Mouse (Mus musculus) liver, embryonic 14.5 days (tissue): ENCODE results near the gene Alg2. TPM values are rescaled to one million over a fixed set of nuclear protein-coding genes. Genes with fewer than 3 reads are reported as not detected.

ENCODE experiments used
- ATAC-seq: fragments of 200-750 bp; cut with Nextera tagmentation; 2 replicates; pipeline ENCODE4 v1.8.0; 2017; ENCODE audit warnings: moderate number of reproducible peaks, mild to moderate bottlenecking, moderate library complexity; ENCODE audit not compliant: insufficient read depth
- DNase-seq, 3 experiments: peaks; one replicate each; pipeline ENCODE4 v3.0.0-alpha.2; 2012 to 2013; ENCODE audit warnings: low read depth in 3 of 3, low spot score in 3 of 3
- H3K27ac ChIP-seq: fragments of 300-500 bp; sonication (generic); 2 replicates; pipeline ENCODE4 v1.5.1; 2014; ENCODE audit warnings: moderate library complexity, mild to moderate bottlenecking, control low read depth, inconsistent platforms
- H3K27me3 ChIP-seq: fragments of 300-500 bp; sonication (generic); 2 replicates; pipeline ENCODE4 v1.6.1; 2014; ENCODE audit warnings: mild to moderate bottlenecking, low read length, moderate library complexity; ENCODE audit not compliant: control insufficient read depth, insufficient read depth
- H3K36me3 ChIP-seq: fragments of 300-500 bp; sonication (generic); replicated peaks from 2 replicates; pipeline ENCODE4 v1.6.1; 2014; ENCODE audit warnings: low read depth; ENCODE audit not compliant: control insufficient read depth, insufficient read depth
- H3K4me1 ChIP-seq, 2 experiments: fragments of 200-500 bp in 1 of 2; fragments of 300-500 bp in 1 of 2; sonication (generic) in 1 of 2; replicated peaks; 2 replicates each; pipeline ENCODE4 v1.6.1; 2012 to 2014; ENCODE audit warnings: antibody characterized with exemption in 1 of 2, inconsistent platforms in 1 of 2, low read length in 1 of 2; ENCODE audit not compliant: control insufficient read depth in 2 of 2, insufficient read depth in 2 of 2
- H3K4me2 ChIP-seq: fragments of 300-500 bp; sonication (generic); 2 replicates; pipeline ENCODE4 v1.6.1; 2014; ENCODE audit warnings: low read depth, mild to moderate bottlenecking, control low read depth, moderate library complexity
- H3K4me3 ChIP-seq, 2 experiments: fragments of 200-500 bp in 1 of 2; fragments of 300-500 bp in 1 of 2; sonication (generic) in 1 of 2; 2 replicates each; pipeline ENCODE4 v1.5.1; 2012 to 2014; ENCODE audit warnings: low read depth in 2 of 2, low read length in 2 of 2, mild to moderate bottlenecking in 2 of 2, control low read depth in 1 of 2, inconsistent platforms in 1 of 2, moderate library complexity in 1 of 2; ENCODE audit not compliant: insufficient read depth in 1 of 2
- H3K9ac ChIP-seq: fragments of 300-500 bp; sonication (generic); replicated peaks from 2 replicates; pipeline ENCODE4 v1.6.1; 2014; ENCODE audit warnings: mild to moderate bottlenecking, control low read depth, moderate library complexity
- H3K9me3 ChIP-seq: fragments of 300-500 bp; sonication (generic); 2 replicates; pipeline ENCODE4 v1.6.1; 2016; ENCODE audit warnings: low read length, mixed read lengths; ENCODE audit not compliant: control insufficient read depth
- CTCF ChIP-seq: IDR thresholded peaks from 2 replicates; pipeline ENCODE4 v1.5.1; 2016; ENCODE audit warnings: antibody characterized with exemption, low read depth, control low read depth
- EP300 ChIP-seq: IDR thresholded peaks from 2 replicates; pipeline ENCODE4 v1.6.1; 2016; ENCODE audit warnings: antibody characterized with exemption, low read depth
- WGBS: fragments of 180-500 bp; shearing (Covaris S2); extraction: QIAGEN DNeasy Blood & Tissue Kit; methylation state at CpG from one replicate; pipeline ENCODE4 v1.1.7; 2014; ENCODE audit not compliant: insufficient replicate concordance; 5-methylcytosine and 5-hydroxymethylcytosine counted together
- polyA plus RNA-seq, 2 experiments: library from polyadenylated mRNA; depleted of rRNA in 1 of 2; stranded (reverse) in 1 of 2; unstranded in 1 of 2; fragments of >200 nt; fragmentation: Nextera tagmentation in 1 of 2; extraction: Ambion mirVana in 1 of 2; gene quantifications; 2 replicates each; pipeline versions ENCODE4 v1.2.1 to v1.2.3; 2012 to 2014

Gene Alg2
- polyA plus RNA-seq, 2 experiments: 5.9 to 12.0 TPM

- H3K9ac ChIP-seq: no peak overlapping the region
- no peak overlapping the region for H3K4me3 ChIP-seq
- H3K36me3 ChIP-seq: no peaks in the 10 kb centered on the region
- WGBS: 57% methylated on average over 5 of the region's 5 CpGs
- no peaks in the 10 kb centered on the region for H3K9me3 ChIP-seq
- TF ChIP-seq EP300: no peak
- TF ChIP-seq CTCF: no peak
- no peak overlapping the region for H3K27ac ChIP-seq
- ATAC-seq (no peak), DNase-seq (no peak)
- no peaks in the 10 kb centered on the region for H3K27me3 ChIP-seq
- no peak overlapping the region for H3K4me2 ChIP-seq
- no peaks in the 10 kb centered on the region for H3K4me1 ChIP-seq
Measured at GRCm38 (mm10) chr4:47431081-47431480, 43.1 kb downstream of the Alg2 start.

GRCm38 (mm10) chr4:47430557-47430956, 43.6 kb downstream of the Alg2 start:
- Histone ChIP-seq H3K4me3 (no peak overlapping the region), H3K36me3 (no peaks in the 10 kb centered on the region), H3K27ac (no peak overlapping the region), H3K27me3 (no peaks in the 10 kb centered on the region), H3K9ac (no peak overlapping the region), H3K4me2 (no peak overlapping the region), H3K4me1 (no peaks in the 10 kb centered on the region), H3K9me3 (no peaks in the 10 kb centered on the region)
- DNase-seq (no peak), ATAC-seq (no peak)
- 39% methylated on average over 6 of the region's 6 CpGs for WGBS
- TF ChIP-seq CTCF (no peak), EP300 (no peak)

GRCm38 (mm10) chr4:47427606-47428005, 46.5 kb downstream of the Alg2 start:
- H3K4me3 ChIP-seq: no peak overlapping the region
- no peak for TF ChIP-seq CTCF
- no peak for TF ChIP-seq EP300
- H3K36me3 ChIP-seq: no peaks in the 10 kb centered on the region
- ATAC-seq (no peak), DNase-seq (no peak)
- no peak overlapping the region for H3K4me2 ChIP-seq
- 47% methylated on average over 3 of the region's 3 CpGs for WGBS
- peaks cover 0 to under 1% of the 10 kb centered on the region in 2 experiments; a peak in 1 of 4 replicates for H3K4me1 ChIP-seq
- no peaks in the 10 kb centered on the region for H3K9me3 ChIP-seq
- H3K27me3 ChIP-seq: no peaks in the 10 kb centered on the region
- H3K9ac ChIP-seq: no peak overlapping the region
- no peak overlapping the region for H3K27ac ChIP-seq

- Histone ChIP-seq H3K36me3 (no peaks in the 10 kb centered on the region), H3K4me1 (peaks cover 0 to 8% of the 10 kb centered on the region in 2 experiments; a peak in 2 of 4 replicates), H3K4me2 (no peak overlapping the region), H3K27ac (no peak overlapping the region), H3K9me3 (no peaks in the 10 kb centered on the region), H3K9ac (no peak overlapping the region), H3K4me3 (no peak overlapping the region), H3K27me3 (no peaks in the 10 kb centered on the region)
- WGBS: 68% methylated on average over 16 of the region's 16 CpGs
- DNase-seq (no peak), ATAC-seq (no peak)
- TF ChIP-seq CTCF (no peak), EP300 (no peak)
Measured at GRCm38 (mm10) chr4:47425247-47425830, 48.8 kb downstream of the Alg2 start.

GRCm38 (mm10) chr4:47424376-47424775, 49.8 kb downstream of the Alg2 start:
- Histone ChIP-seq H3K27me3 (no peaks in the 10 kb centered on the region), H3K4me3 (no peak overlapping the region), H3K36me3 (no peaks in the 10 kb centered on the region), H3K4me1 (peaks cover 0 to 8% of the 10 kb centered on the region in 2 experiments; a peak in 2 of 4 replicates), H3K27ac (no peak overlapping the region), H3K9ac (no peak overlapping the region), H3K4me2 (no peak overlapping the region), H3K9me3 (no peaks in the 10 kb centered on the region)
- DNase-seq (no peak), ATAC-seq (no peak)
- TF ChIP-seq EP300 (no peak), CTCF (no peak)
- 32% methylated on average over 2 of the region's 2 CpGs for WGBS
